Mouse (Mus musculus) hindbrain, embryonic 10.5 days (tissue): ENCODE data around the gene Prmt9. TPM values are rescaled to one million over a fixed set of nuclear protein-coding genes. Genes with fewer than 3 reads are reported as not detected.
A peak's percentile ranks its signal among the peaks of the same experiment; 100 is the strongest.

Experiments used
- DNase-seq: peaks from one replicate; pipeline ENCODE4 v3.0.0-alpha.2; 2017; ENCODE audit warnings: low spot score
- H3K27ac ChIP-seq: fragments of 300-500 bp; sonication (generic); 2 replicates; pipeline ENCODE4 v1.5.1; 2016; ENCODE audit warnings: mild to moderate bottlenecking, moderate library complexity
- H3K27me3 ChIP-seq: fragments of 300-500 bp; sonication (generic); 2 replicates; pipeline ENCODE4 v1.6.1; 2016; ENCODE audit warnings: mild to moderate bottlenecking; ENCODE audit not compliant: poor library complexity, insufficient read depth, severe bottlenecking
- H3K36me3 ChIP-seq: fragments of 300-500 bp; sonication (generic); 2 replicates; pipeline ENCODE4 v1.6.1; 2016; ENCODE audit warnings: mild to moderate bottlenecking, moderate library complexity
- H3K4me1 ChIP-seq: fragments of 300-500 bp; sonication (generic); replicated peaks from 2 replicates; pipeline ENCODE4 v1.6.1; 2016; ENCODE audit warnings: mild to moderate bottlenecking
- H3K4me3 ChIP-seq: fragments of 300-500 bp; sonication (generic); 2 replicates; pipeline ENCODE4 v1.5.1; 2016; ENCODE audit warnings: mild to moderate bottlenecking, moderate library complexity
- H3K9me3 ChIP-seq: fragments of 300-500 bp; sonication (generic); 2 replicates; pipeline ENCODE4 v1.6.1; 2016; ENCODE audit warnings: mild to moderate bottlenecking, moderate library complexity
- WGBS: fragments of 180-500 bp; shearing (Covaris S2); methylation state at CpG from one replicate; pipeline ENCODE4 v1.1.7; 2016; 5-methylcytosine and 5-hydroxymethylcytosine counted together
- polyA plus RNA-seq: library from polyadenylated mRNA; unstranded; fragments of >200 nt; fragmentation: Nextera tagmentation; extraction: Ambion mirVana; gene quantifications from 2 replicates; pipeline ENCODE4 v1.2.1, GENCODE M21; 2016

Gene Prmt9
- 19.5 and 21.9 TPM in 2 replicates for polyA plus RNA-seq

DNA sequence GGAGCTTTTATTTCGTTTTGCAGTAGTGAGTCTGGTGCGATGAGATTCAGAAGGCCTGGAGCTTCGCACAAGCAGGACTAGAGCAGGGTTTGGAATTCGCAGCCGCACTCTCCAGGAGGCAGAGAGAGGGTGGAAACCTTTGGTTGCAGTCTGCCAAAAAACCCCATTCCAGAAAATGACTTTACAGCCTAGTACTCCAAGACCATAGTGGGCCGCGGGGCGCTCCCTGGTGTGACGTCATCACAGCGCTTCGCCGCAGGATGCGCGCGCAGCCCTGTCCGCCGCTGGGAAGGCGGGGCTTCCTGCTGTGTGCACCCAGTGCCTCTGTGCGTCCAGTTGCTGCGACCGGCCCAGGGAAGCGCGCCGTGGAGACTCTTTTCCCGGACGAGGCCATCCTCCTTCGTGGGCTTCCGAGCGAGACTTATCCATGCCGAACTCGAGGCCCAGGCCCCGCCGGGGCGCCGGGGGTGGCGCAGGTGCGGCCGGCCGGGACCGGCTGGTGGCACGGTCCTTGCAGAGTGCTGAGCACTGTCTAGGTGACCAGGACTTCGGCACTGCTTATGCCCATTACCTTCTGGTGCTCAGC is at the start of gene Prmt9:
Gene Prmt9 (plus strand): TSS at position 277 of the 586 bp plus-strand sequence.
- Histone ChIP-seq H3K27me3 (no peaks in the 10 kb centered on the region), H3K4me1 (peaks cover 21% of the 10 kb centered on the region), H3K36me3 (peaks cover 32% of the 10 kb centered on the region), H3K9me3 (no peaks in the 10 kb centered on the region), H3K27ac (peak within 1 kb of the TSS; percentile 96), H3K4me3 (peak within 1 kb of the TSS; percentile 88)
- DNase-seq: peak; percentile 89
- 4% methylated on average over 42 of the region's 42 CpGs for WGBS

DNA sequence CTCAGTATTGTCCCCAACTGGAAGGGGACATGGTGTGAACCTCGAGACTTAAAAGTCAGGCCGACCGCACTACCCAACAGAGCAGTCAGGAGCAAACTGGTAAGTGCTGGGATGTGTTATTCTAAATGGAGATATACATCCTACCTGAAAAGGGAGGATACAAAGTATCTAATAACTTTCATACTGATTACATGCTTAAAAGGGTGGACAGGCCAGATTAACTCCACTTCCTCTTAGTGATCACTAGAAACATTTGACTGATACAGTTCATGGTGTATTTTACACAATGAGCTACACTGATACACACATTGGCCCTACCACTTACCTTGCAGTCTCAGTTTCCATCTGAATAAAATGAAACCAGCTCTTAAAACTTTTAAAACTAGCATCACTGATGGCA is 48.9 kb upstream of the Prmt9 start:
- no peaks in the 10 kb centered on the region for H3K27me3 ChIP-seq
- H3K27ac ChIP-seq: no peak overlapping the region
- no peak overlapping the region for H3K4me3 ChIP-seq
- WGBS: 90% methylated on average over 3 of the region's 3 CpGs
- no peaks in the 10 kb centered on the region for H3K9me3 ChIP-seq
- no peaks in the 10 kb centered on the region; the same call in 1 of the 2 replicates for H3K4me1 ChIP-seq
- no peak for DNase-seq
- H3K36me3 ChIP-seq: no peaks in the 10 kb centered on the region

DNA sequence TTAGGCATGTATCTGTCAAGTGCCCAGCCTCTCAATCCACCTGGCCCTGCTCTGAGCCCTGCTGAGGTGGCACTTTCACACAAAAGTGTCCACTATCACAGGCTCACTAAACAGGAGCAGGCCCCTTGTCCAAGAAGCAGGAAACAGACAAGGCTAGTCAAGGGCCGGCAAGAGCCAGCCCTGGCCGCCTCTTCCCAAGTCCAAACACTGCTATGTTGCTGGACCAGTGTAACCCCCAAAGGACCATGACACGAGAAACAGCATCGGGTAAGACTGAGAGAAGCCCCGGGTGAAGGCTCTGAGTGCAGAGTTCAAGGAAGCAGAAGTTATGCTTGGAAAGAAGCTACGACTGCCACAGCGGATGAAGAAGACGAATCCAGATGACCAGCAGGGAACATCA is 48.1 kb upstream of the Prmt9 start:
- no peak for DNase-seq
- no peak overlapping the region for H3K27ac ChIP-seq
- 92% methylated on average over 8 of the region's 8 CpGs for WGBS

DNA sequence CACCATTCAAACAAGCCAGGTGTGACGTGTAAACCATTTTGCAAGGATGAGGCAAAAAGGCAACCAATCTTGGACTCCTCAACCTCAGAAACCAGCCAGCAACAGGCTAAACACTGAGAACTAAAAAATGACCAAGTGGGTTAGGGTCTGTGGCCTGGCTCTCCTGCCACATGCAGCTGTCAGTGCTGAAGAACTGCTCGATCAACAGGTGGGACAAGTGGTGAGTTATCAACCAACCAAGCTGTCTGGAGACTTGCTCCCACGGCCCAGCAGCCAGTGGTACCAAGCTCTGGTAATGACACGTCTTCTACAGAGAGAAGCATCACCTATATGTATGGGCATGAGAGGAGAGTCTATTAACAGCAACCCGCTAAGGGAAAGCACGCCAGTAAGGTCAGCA is 46.6 kb upstream of the Prmt9 start:
- DNase-seq: no peak
- H3K9me3 ChIP-seq: no peaks in the 10 kb centered on the region
- no peaks in the 10 kb centered on the region for H3K27me3 ChIP-seq
- no peak overlapping the region for H3K4me3 ChIP-seq
- H3K27ac ChIP-seq: no peak overlapping the region
- H3K36me3 ChIP-seq: no peaks in the 10 kb centered on the region
- H3K4me1 ChIP-seq: peaks cover under 1% of the 10 kb centered on the region; the same call in 1 of the 2 replicates
- WGBS: 95% methylated on average over 6 of the region's 6 CpGs

More for the DNA sequence above, 48.1 kb upstream of the Prmt9 start:
- no peak overlapping the region for H3K4me3 ChIP-seq
- no peaks in the 10 kb centered on the region for H3K9me3 ChIP-seq
- H3K36me3 ChIP-seq: no peaks in the 10 kb centered on the region
- H3K27me3 ChIP-seq: no peaks in the 10 kb centered on the region
- H3K4me1 ChIP-seq: no peaks in the 10 kb centered on the region; the same call in 1 of the 2 replicates

- H3K27ac ChIP-seq: no peak overlapping the region
- H3K4me3 ChIP-seq: no peak overlapping the region
- peaks cover 6% of the 10 kb centered on the region; the same call in 1 of the 2 replicates for H3K4me1 ChIP-seq
- 85% methylated on average over 7 of the region's 7 CpGs for WGBS
- H3K9me3 ChIP-seq: no peaks in the 10 kb centered on the region
- H3K27me3 ChIP-seq: no peaks in the 10 kb centered on the region
- H3K36me3 ChIP-seq: no peaks in the 10 kb centered on the region
- no peak for DNase-seq
Observed at GRCm38 (mm10) chr8:77506539-77506938, 42.7 kb upstream of the Prmt9 start.

GRCm38 (mm10) chr8:77507510-77508035 is 41.6 kb upstream of the Prmt9 start:
- DNase-seq: no peak
- Histone ChIP-seq H3K9me3 (no peaks in the 10 kb centered on the region), H3K36me3 (no peaks in the 10 kb centered on the region), H3K4me1 (peaks cover 17% of the 10 kb centered on the region), H3K27ac (no peak overlapping the region), H3K4me3 (no peak overlapping the region), H3K27me3 (peaks cover under 1% of the 10 kb centered on the region; the same call in 1 of the 2 replicates)
- 80% methylated on average over 10 of the region's 10 CpGs for WGBS

GRCm38 (mm10) chr8:77509044-77509443 is 40.2 kb upstream of the Prmt9 start:
- Histone ChIP-seq H3K9me3 (no peaks in the 10 kb centered on the region), H3K4me1 (peaks cover 31% of the 10 kb centered on the region), H3K27ac (no peak overlapping the region), H3K27me3 (peaks cover 15% of the 10 kb centered on the region), H3K4me3 (no peak overlapping the region), H3K36me3 (no peaks in the 10 kb centered on the region)
- no peak for DNase-seq
- WGBS: 88% methylated on average over 7 of the region's 7 CpGs

- Histone ChIP-seq H3K36me3 (no peaks in the 10 kb centered on the region), H3K9me3 (no peaks in the 10 kb centered on the region), H3K27ac (no peak overlapping the region), H3K4me1 (peaks cover 36% of the 10 kb centered on the region), H3K4me3 (no peak overlapping the region), H3K27me3 (peaks cover 20% of the 10 kb centered on the region)
- WGBS: 67% methylated on average over 3 of the region's 3 CpGs
- peak; percentile 5 for DNase-seq
Observed at GRCm38 (mm10) chr8:77510426-77510825, 38.8 kb upstream of the Prmt9 start.

DNA sequence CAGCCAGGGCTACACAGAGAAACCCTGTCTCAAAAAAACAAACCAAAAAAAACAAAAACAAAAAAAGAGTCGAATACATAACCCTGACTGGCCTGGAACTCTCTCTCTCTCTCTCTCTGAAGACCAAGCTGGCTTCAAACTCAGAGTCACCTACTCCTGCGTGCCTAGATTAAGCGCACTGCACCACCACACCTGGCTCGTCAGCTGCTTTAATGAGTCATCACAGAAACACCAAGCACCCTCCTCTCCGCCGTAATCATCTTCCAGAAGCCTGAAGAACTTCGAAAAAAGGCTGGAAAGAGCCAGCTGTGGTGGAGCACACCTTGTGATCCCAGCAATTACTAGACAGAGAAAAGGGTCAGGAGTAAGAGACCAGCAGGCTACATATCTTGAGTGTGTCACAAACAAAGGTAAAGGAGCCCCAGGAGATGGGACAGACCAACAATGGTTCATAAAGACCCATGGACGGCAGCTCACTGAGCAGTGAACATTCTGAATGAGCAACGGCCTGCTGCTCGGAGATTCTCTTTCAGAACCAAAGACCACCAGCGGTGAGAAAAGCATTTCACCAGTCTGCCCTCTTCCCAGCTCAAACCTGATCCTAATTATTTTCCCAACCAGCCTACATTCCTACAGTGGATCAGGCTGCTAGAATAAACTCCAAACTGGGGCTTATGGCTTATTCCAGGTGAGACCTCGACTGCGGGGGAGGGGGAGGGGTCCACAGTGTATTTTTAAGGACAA is 37.3 kb upstream of the Prmt9 start:
- no peaks in the 10 kb centered on the region for H3K9me3 ChIP-seq
- 29% methylated on average over 13 of the region's 13 CpGs for WGBS
- DNase-seq: peak; percentile 22
- H3K27me3 ChIP-seq: peaks cover 34% of the 10 kb centered on the region
- H3K4me3 ChIP-seq: no peak overlapping the region
- H3K36me3 ChIP-seq: no peaks in the 10 kb centered on the region
- H3K4me1 ChIP-seq: peaks cover 50% of the 10 kb centered on the region
- peak overlapping the region; percentile 35; the same call in 1 of the 2 replicates for H3K27ac ChIP-seq

DNA sequence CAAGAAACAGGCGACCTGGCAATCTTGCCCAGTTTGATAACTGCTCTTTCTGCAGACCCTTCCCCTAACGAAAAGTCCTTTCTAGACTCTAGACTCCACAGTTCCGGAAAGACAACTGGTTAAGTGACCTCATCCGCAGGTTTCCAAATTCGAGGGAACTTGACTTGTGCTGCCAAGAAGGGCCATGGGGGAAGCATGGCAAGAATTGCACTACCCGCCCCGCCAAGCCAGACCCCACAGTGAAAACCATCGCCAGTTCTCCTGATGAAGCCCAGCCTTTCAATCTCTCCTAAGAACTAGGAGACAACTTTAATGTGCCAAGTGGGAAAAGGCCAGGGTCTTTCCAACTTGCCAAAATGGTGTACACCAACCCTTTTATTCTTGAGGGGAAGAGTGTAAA is 34.0 kb upstream of the Prmt9 start:
- H3K9me3 ChIP-seq: no peaks in the 10 kb centered on the region
- 94% methylated on average over 8 of the region's 8 CpGs for WGBS
- no peak overlapping the region for H3K4me3 ChIP-seq
- H3K4me1 ChIP-seq: peaks cover 61% of the 10 kb centered on the region
- H3K36me3 ChIP-seq: no peaks in the 10 kb centered on the region
- H3K27me3 ChIP-seq: peaks cover 44% of the 10 kb centered on the region
- no peak for DNase-seq
- H3K27ac ChIP-seq: no peak overlapping the region

GRCm38 (mm10) chr8:77515786-77516185 is 33.4 kb upstream of the Prmt9 start:
- 0 out of 2 replicates have a peak overlapping the region, but pooled peaks have one; percentile 77 for H3K4me3 ChIP-seq
- H3K36me3 ChIP-seq: no peaks in the 10 kb centered on the region
- WGBS: 81% methylated on average over 8 of the region's 8 CpGs
- no peak for DNase-seq
- no peaks in the 10 kb centered on the region for H3K9me3 ChIP-seq
- 0 out of 2 replicates have a peak overlapping the region, but pooled peaks have one; percentile 3 for H3K27ac ChIP-seq
- peaks cover 61% of the 10 kb centered on the region for H3K4me1 ChIP-seq
- peaks cover 44% of the 10 kb centered on the region for H3K27me3 ChIP-seq

- 8% methylated on average over 10 of the region's 10 CpGs for WGBS
- H3K27ac ChIP-seq: peak overlapping the region; percentile 89
- peaks cover 44% of the 10 kb centered on the region for H3K27me3 ChIP-seq
Observed at GRCm38 (mm10) chr8:77516845-77517244, 32.4 kb upstream of the Prmt9 start.

More at GRCm38 (mm10) chr8:77516845-77517244, 32.4 kb upstream of the Prmt9 start:
- Histone ChIP-seq H3K4me3 (peak overlapping the region; percentile 77), H3K9me3 (no peaks in the 10 kb centered on the region), H3K36me3 (no peaks in the 10 kb centered on the region), H3K4me1 (peaks cover 56% of the 10 kb centered on the region)
- peak; percentile 38 for DNase-seq
